Mouse (Mus musculus) liver, embryonic 15.5 days (tissue): ENCODE measurements around the gene Glud1. TPM values are rescaled to one million over a fixed set of nuclear protein-coding genes. Genes with fewer than 3 reads are reported as not detected.

ENCODE experiments used
- ATAC-seq: fragments of 200-750 bp; cut with Nextera tagmentation; 2 replicates; pipeline ENCODE4 v1.8.0; 2017; ENCODE audit warnings: moderate number of reproducible peaks, mild to moderate bottlenecking, moderate library complexity; ENCODE audit not compliant: insufficient read depth
- H3K27ac ChIP-seq: fragments of 300-500 bp; sonication (generic); replicated peaks from 2 replicates; pipeline ENCODE4 v1.5.1; 2015; ENCODE audit warnings: mild to moderate bottlenecking, inconsistent platforms
- H3K27me3 ChIP-seq: fragments of 300-500 bp; sonication (generic); 2 replicates; pipeline ENCODE4 v1.6.1; 2015; ENCODE audit warnings: mild to moderate bottlenecking, inconsistent platforms
- H3K36me3 ChIP-seq: fragments of 300-500 bp; sonication (generic); replicated peaks from 2 replicates; pipeline ENCODE4 v1.6.1; 2015; ENCODE audit warnings: moderate library complexity, mild to moderate bottlenecking, inconsistent platforms
- H3K4me1 ChIP-seq: fragments of 300-500 bp; sonication (generic); replicated peaks from 2 replicates; pipeline ENCODE4 v1.6.1; 2015; ENCODE audit warnings: inconsistent platforms
- H3K4me2 ChIP-seq: fragments of 300-500 bp; sonication (generic); 2 replicates; pipeline ENCODE4 v1.6.1; 2015; ENCODE audit warnings: moderate library complexity, mild to moderate bottlenecking, inconsistent platforms
- H3K4me3 ChIP-seq: fragments of 300-500 bp; sonication (generic); replicated peaks from 2 replicates; pipeline ENCODE4 v1.5.1; 2015; ENCODE audit warnings: mild to moderate bottlenecking, inconsistent platforms
- H3K9ac ChIP-seq: fragments of 300-500 bp; sonication (generic); 2 replicates; pipeline ENCODE4 v1.6.1; 2015; ENCODE audit warnings: moderate library complexity, mild to moderate bottlenecking, inconsistent platforms
- H3K9me3 ChIP-seq: fragments of 300-500 bp; sonication (generic); replicated peaks from 2 replicates; pipeline ENCODE4 v1.6.1; 2016; ENCODE audit warnings: inconsistent platforms
- WGBS: fragments of 180-500 bp; shearing (Covaris S2); methylation state at CpG from one replicate; pipeline ENCODE4 v1.1.7; 2015; ENCODE audit warnings: mixed read lengths; ENCODE audit not compliant: insufficient replicate concordance; 5-methylcytosine and 5-hydroxymethylcytosine counted together
- polyA plus RNA-seq: library from polyadenylated mRNA; unstranded; fragments of >200 nt; fragmentation: Nextera tagmentation; extraction: Ambion mirVana; gene quantifications from 2 replicates; pipeline ENCODE4 v1.2.1, GENCODE M21; 2015

Glud1 gene
- 142 and 159 TPM in 2 replicates for polyA plus RNA-seq

DNA sequence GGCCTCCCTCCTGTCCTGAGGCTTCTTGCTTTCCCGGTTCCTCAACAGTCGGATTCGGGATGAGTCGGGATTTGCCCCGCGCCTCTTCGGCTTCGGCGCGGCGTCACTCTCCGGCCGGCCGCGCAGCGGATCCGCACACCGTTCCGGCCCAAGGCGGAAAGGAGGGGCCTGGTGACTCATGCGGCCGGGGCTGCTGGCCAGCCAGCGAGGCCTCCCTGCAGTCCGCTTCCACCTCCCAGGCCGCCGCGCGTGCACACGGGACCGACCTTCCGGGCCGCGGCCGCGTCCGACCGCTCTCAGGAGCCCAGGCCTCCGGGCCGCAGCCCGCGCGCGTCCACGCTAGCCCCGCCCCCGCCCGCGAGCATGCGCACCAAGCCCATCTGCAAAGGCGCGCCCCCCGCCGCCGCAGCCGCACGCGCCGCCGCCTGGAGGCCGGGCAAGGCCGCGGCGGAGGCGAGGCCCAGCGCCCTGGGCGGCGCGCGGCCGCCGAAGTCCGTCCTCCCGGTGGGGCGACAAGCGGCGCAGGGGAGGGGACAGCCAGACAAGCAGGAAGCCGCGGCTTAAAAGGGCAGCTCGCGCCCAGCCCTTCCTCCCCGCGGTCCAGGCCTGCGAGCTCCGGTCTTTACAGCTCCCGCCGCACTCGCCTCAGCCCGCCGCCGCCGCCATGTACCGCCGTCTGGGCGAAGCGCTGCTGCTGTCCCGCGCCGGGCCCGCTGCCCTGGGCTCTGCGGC lies at the start of gene Glud1, which contains the start of gene Shld2:
Gene Glud1, plus strand, starts transcription at position 494 of the 732 bp plus-strand sequence.
Gene Shld2, minus strand, starts transcription at position 260 of the 732 bp plus-strand sequence.
- no peaks in the 10 kb centered on the region for H3K9me3 ChIP-seq
- H3K27ac ChIP-seq: peak within 1 kb of the TSS; percentile 82
- peak within 1 kb of the TSS; percentile 79 for H3K4me3 ChIP-seq
- no peaks in the 10 kb centered on the region for H3K36me3 ChIP-seq
- H3K27me3 ChIP-seq: 0 out of 2 replicates have a peak, but pooled peaks cover 8% of the 10 kb centered on the region
- peak; percentile 92 for ATAC-seq
- peak within 1 kb of the TSS; percentile 98 for H3K4me2 ChIP-seq
- WGBS: under 1% methylated on average over 100 of the region's 100 CpGs
- H3K9ac ChIP-seq: peak within 1 kb of the TSS; percentile 82
- peaks cover 26% of the 10 kb centered on the region for H3K4me1 ChIP-seq

DNA sequence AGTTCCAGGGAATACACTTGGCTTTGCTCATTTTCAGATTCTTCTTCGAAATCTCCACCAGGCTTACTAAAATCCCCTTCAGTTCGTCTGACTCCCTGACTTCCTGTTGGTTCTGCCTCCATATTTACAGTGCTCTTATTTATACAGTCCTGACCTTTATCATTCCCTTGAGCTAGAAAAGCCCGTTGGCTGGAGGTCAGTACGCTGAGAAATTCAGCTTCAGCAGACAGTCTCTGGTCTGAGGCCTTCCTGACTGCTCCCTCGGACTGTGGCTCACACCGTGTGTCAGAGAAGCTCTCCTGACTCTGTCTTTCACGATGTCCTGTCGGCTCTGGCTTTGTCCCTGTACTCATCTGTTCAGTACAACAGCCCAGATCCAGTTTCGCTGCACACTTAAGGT lies 42.5 kb upstream of the Glud1 start:
- Histone ChIP-seq H3K9ac (no peak overlapping the region), H3K36me3 (no peaks in the 10 kb centered on the region), H3K9me3 (no peaks in the 10 kb centered on the region), H3K4me1 (no peaks in the 10 kb centered on the region), H3K4me2 (no peak overlapping the region), H3K27me3 (no peaks in the 10 kb centered on the region), H3K4me3 (no peak overlapping the region), H3K27ac (peak overlapping the region; percentile 24)
- 66% methylated on average over 9 of the region's 9 CpGs for WGBS
- peak; percentile 54; the same call in 1 of the 2 replicates for ATAC-seq

DNA sequence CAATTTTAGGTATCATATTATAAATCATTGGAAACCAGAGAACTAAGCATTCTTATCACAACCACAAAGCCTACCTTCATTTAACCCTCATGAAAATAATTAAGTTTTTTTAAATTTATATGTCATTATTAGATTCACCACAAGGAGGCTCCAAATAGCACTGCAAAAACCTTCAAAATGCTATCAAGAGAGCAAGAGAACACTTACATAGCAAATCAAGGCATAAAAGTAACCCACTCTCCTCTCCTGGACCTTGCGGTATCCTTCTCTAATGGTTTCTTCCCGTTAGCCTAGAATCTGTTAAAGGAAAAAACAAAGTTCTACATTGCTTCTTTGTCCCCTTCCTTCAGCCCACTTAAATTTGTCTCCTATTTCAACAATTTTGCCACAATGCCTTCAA lies 37.2 kb upstream of the Glud1 start:
- no peaks in the 10 kb centered on the region for H3K36me3 ChIP-seq
- H3K9ac ChIP-seq: no peak overlapping the region
- no peak overlapping the region for H3K27ac ChIP-seq
- no peaks in the 10 kb centered on the region for H3K4me1 ChIP-seq
- H3K27me3 ChIP-seq: no peaks in the 10 kb centered on the region
- WGBS: 41% methylated on average over 2 of the region's 2 CpGs
- H3K9me3 ChIP-seq: no peaks in the 10 kb centered on the region
- no peak for ATAC-seq
- no peak overlapping the region for H3K4me3 ChIP-seq
- H3K4me2 ChIP-seq: no peak overlapping the region

- Histone ChIP-seq H3K9ac (no peak overlapping the region), H3K4me3 (no peak overlapping the region), H3K4me1 (no peaks in the 10 kb centered on the region), H3K27ac (0 out of 2 replicates have a peak overlapping the region, but pooled peaks have one; percentile 24), H3K36me3 (no peaks in the 10 kb centered on the region), H3K27me3 (no peaks in the 10 kb centered on the region), H3K9me3 (no peaks in the 10 kb centered on the region), H3K4me2 (0 out of 2 replicates have a peak overlapping the region, but pooled peaks have one; percentile 20)
- ATAC-seq: peak; percentile 19; the same call in 1 of the 2 replicates
- WGBS: 77% methylated on average over 3 of the region's 3 CpGs
These were observed 36.4 kb upstream of the Glud1 start for GRCm38 (mm10) chr14:34274141-34274540.

DNA sequence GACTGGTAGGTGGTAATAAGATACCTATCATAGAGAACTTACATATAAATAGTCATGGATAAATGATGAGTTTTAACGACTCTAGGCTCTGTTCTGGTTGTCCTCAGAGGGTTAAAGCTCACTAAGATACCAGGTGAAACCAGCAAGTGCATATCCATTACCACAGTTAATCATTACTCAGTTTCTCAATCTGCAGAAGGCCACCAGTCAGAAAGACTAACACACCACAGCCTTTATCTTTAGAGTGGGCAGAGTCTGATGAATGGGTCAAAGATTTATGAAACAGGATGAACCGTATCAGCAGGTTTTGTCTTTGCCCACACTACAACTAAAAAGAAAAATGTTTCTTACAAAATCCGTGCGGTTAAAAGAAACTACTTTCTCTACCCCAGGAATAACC lies 35.3 kb upstream of the Glud1 start:
- Histone ChIP-seq H3K9ac (no peak overlapping the region), H3K4me2 (peak overlapping the region; percentile 10; the same call in 1 of the 2 replicates), H3K36me3 (no peaks in the 10 kb centered on the region), H3K27ac (peak overlapping the region; percentile 51; the same call in 1 of the 2 replicates), H3K4me3 (no peak overlapping the region), H3K27me3 (no peaks in the 10 kb centered on the region), H3K9me3 (no peaks in the 10 kb centered on the region), H3K4me1 (no peaks in the 10 kb centered on the region)
- peak; percentile 63 for ATAC-seq
- WGBS: 66% methylated on average over 4 of the region's 4 CpGs

DNA sequence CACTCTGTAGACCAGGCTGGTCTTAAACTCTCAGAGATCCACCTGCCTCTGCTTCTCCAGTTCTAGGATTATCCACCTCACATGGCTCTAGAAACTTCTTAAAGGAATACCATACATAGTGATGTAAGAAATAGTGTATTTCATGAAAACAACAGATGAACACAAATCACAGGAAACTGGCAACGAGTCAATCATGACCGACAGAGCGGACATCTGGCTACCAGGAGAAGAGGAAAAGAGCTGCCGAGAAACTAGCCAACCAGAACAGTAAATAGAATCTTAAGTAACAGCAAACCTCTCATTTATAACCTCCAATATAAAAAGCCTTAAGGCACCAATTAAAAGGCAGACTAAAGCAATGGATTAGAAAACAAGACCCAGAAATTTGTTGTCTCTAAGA lies 30.8 kb upstream of the Glud1 start:
- no peak for ATAC-seq

DNA sequence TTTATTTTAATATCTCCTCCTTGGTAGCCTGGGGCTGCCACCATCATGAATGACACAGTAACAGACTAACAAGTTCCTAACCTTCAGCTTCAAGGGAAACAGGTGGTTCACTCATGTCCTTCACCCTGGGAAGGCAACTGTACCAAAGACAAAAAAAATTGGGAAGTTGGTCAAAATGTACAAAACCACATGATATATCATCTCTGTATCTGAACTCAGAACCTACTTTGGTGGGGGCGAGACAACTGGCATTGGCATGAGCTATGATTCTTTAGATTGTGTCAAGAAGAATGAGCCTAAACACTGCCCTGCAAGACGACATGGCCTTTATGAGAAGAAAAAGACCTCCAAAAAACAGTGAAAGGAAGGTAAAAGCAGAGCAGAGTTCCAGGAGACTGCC lies 29.7 kb upstream of the Glud1 start:
- ATAC-seq: no peak
- Histone ChIP-seq H3K27me3 (no peaks in the 10 kb centered on the region), H3K36me3 (no peaks in the 10 kb centered on the region), H3K4me3 (no peak overlapping the region), H3K4me1 (no peaks in the 10 kb centered on the region), H3K9me3 (no peaks in the 10 kb centered on the region), H3K4me2 (no peak overlapping the region), H3K9ac (no peak overlapping the region), H3K27ac (no peak overlapping the region)
- 40% methylated on average over 2 of the region's 2 CpGs for WGBS

More for the DNA sequence above, 30.8 kb upstream of the Glud1 start:
- Histone ChIP-seq H3K27ac (no peak overlapping the region), H3K9me3 (no peaks in the 10 kb centered on the region), H3K4me2 (no peak overlapping the region), H3K36me3 (no peaks in the 10 kb centered on the region), H3K27me3 (no peaks in the 10 kb centered on the region), H3K4me1 (no peaks in the 10 kb centered on the region), H3K4me3 (no peak overlapping the region), H3K9ac (no peak overlapping the region)
- 57% methylated on average over 4 of the region's 4 CpGs for WGBS

GRCm38 (mm10) chr14:34281736-34282269 lies 28.7 kb upstream of the Glud1 start:
- WGBS: 66% methylated on average over 5 of the region's 5 CpGs
- no peak overlapping the region for H3K4me2 ChIP-seq

GRCm38 (mm10) chr14:34288396-34288795 lies 22.1 kb upstream of the Glud1 start:
- Histone ChIP-seq H3K4me2 (no peak overlapping the region), H3K9me3 (no peaks in the 10 kb centered on the region), H3K4me3 (no peak overlapping the region), H3K27me3 (no peaks in the 10 kb centered on the region), H3K27ac (no peak overlapping the region), H3K9ac (no peak overlapping the region), H3K4me1 (peaks cover 3% of the 10 kb centered on the region; the same call in 1 of the 2 replicates), H3K36me3 (no peaks in the 10 kb centered on the region)
- no peak for ATAC-seq
- 36% methylated on average over 2 of the region's 2 CpGs for WGBS

More at GRCm38 (mm10) chr14:34281736-34282269, 28.7 kb upstream of the Glud1 start:
- no peak overlapping the region for H3K9ac ChIP-seq
- H3K27me3 ChIP-seq: no peaks in the 10 kb centered on the region
- H3K27ac ChIP-seq: no peak overlapping the region
- ATAC-seq: no peak
- no peaks in the 10 kb centered on the region for H3K36me3 ChIP-seq
- no peaks in the 10 kb centered on the region for H3K9me3 ChIP-seq
- H3K4me1 ChIP-seq: no peaks in the 10 kb centered on the region
- no peak overlapping the region for H3K4me3 ChIP-seq

DNA sequence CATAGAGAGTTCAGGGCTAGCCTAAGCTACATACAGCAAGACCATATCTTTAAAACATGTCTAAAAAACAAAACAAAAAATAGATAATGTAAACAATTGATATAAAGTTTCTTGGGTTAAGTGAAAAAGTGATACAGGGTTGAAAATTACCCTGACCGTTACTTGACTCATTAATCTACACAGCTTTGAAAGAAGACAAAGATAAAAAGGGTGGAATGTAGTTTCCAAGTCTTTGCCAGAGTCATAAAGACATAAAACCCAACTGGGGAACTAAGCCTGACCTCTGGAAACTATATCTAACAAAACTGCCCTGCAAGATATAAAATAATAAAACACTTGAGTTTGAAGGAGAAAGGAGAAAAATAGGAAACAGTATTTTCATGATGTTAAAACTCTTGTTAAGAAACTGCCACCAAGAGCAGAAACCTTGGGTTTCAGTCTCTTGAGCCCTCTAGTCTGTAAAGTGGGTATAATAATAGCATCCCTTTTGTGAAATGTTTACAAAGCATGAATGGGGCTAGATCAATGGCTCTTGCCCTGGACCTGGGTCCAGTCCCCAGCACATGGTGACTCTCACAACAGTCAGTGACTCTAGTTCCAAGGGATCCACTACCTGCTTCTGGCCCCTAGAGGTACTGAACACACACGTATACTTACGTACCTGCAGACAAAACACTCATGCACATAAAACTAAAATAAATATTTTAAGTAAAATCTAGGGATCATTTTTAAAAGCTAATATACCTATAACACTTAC lies 21.1 kb upstream of the Glud1 start:
- 80% methylated on average over 3 of the region's 3 CpGs for WGBS
- Histone ChIP-seq H3K4me2 (no peak overlapping the region), H3K36me3 (no peaks in the 10 kb centered on the region), H3K27ac (no peak overlapping the region), H3K9me3 (no peaks in the 10 kb centered on the region), H3K27me3 (no peaks in the 10 kb centered on the region), H3K9ac (no peak overlapping the region), H3K4me3 (no peak overlapping the region), H3K4me1 (peaks cover 3% of the 10 kb centered on the region; the same call in 1 of the 2 replicates)
- ATAC-seq: no peak

DNA sequence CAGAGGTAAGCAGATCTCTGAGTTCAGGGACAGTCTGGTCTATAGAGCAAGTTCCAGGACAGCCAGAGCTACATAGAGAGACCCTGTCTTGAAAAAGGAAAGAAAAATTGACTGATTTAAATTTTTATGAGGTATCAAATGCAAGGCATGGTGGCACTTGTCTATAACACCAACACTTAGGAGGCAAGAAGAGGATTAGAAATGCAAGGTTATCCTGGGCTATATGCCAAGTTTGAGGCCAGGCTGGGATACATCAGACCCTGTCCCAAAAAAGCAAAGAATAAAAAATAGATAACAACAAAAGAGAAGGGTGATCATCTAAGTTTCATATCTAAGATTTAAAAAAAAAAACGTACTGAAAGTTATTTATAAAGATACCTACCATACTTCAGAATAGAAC lies 20.3 kb upstream of the Glud1 start:
- Histone ChIP-seq H3K9me3 (no peaks in the 10 kb centered on the region), H3K27ac (no peak overlapping the region), H3K4me3 (no peak overlapping the region), H3K36me3 (no peaks in the 10 kb centered on the region), H3K27me3 (no peaks in the 10 kb centered on the region), H3K9ac (no peak overlapping the region), H3K4me1 (peaks cover 3% of the 10 kb centered on the region; the same call in 1 of the 2 replicates), H3K4me2 (no peak overlapping the region)
- ATAC-seq: no peak
- WGBS: 30% methylated on average over 1 of the region's 1 CpGs
